Mouse (Mus musculus): ENCODE measurements around the gene Nebl. TPM values are rescaled to one million over a fixed set of nuclear protein-coding genes. Genes with fewer than 3 reads are reported as not detected.

Nebl gene
- polyA plus RNA-seq (2015; fragmentation: Nextera tagmentation; extraction: Ambion mirVana) = 0.22 and 0.33 TPM in 2 replicates

GRCm38 (mm10) chr2:17730957-17731830, at the start of gene Nebl:
TSS of gene Nebl (minus strand) at chr2:17731464.
- Histone ChIP-seq H3K27ac (ENCODE audit: low read depth, low read length) (no peak within 1 kb of the TSS), H3K27me3 (replicated peaks; ENCODE audit: control insufficient read depth, insufficient read depth, low read length) (peaks cover 24% of the 10 kb centered on the region), H3K4me3 (ENCODE audit: low read depth, low read length) (peak within 1 kb of the TSS; percentile 51), H3K36me3 (ENCODE audit: control insufficient read depth, insufficient read depth) (no peaks in the 10 kb centered on the region), H3K9me3 (ENCODE audit: control insufficient read depth) (no peaks in the 10 kb centered on the region), H3K9ac (ENCODE audit: low read depth, low read length) (peak within 1 kb of the TSS; percentile 31; the same call in 1 of the 2 replicates), H3K4me1 (replicated peaks; ENCODE audit: control insufficient read depth, insufficient read depth, low read length) (no peaks in the 10 kb centered on the region), H3K4me2 (replicated peaks; ENCODE audit: low read depth) (peak within 1 kb of the TSS; percentile 97)
- ATAC-seq = peak; percentile 80
- no peak for TF ChIP-seq CTCF (IDR thresholded peaks at IDR 0.05; ENCODE audit: low read depth)
- 2% methylated on average over 58 of the region's 59 CpGs for WGBS

GRCm38 (mm10) chr2:17770246-17770825, 39.1 kb upstream of the Nebl start:
- WGBS = 69% methylated on average over 4 of the region's 4 CpGs
- Histone ChIP-seq H3K27me3 (replicated peaks; ENCODE audit: control insufficient read depth, insufficient read depth, low read length) (no peaks in the 10 kb centered on the region), H3K4me1 (replicated peaks; ENCODE audit: control insufficient read depth, insufficient read depth, low read length) (no peaks in the 10 kb centered on the region), H3K4me3 (ENCODE audit: low read depth, low read length) (no peak overlapping the region), H3K27ac (ENCODE audit: low read depth, low read length) (no peak overlapping the region), H3K9ac (ENCODE audit: low read depth, low read length) (no peak overlapping the region), H3K9me3 (ENCODE audit: control insufficient read depth) (no peaks in the 10 kb centered on the region), H3K4me2 (replicated peaks; ENCODE audit: low read depth) (no peak overlapping the region), H3K36me3 (ENCODE audit: control insufficient read depth, insufficient read depth) (no peaks in the 10 kb centered on the region)
- ATAC-seq = no peak
- TF ChIP-seq CTCF (IDR thresholded peaks at IDR 0.05; ENCODE audit: low read depth) = no peak

DNA sequence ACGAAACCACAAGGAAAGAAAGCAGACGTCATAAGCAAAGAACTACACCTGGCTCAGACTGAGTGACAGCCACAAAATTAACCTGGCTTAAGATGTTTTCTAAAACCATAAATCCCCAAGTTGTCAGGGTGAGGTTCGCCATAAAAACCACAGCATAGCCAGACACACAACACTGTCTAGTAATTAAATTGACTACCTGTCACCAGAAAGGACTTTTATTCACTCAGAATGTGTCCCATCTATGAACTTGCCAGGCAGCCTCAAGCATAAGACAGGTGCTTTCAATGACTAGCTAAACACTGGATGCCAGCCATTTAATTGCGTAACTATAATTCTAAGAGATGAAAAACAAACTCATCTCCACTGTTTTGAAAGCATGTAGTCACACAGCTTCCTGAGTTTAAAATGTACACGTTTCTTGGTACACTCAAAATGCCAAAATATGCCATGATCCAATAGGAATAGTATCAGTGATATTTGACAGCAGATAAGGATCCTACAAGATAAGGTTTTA, 38.0 kb upstream of the Nebl start:
- ATAC-seq = no peak
- no peak overlapping the region for H3K4me2 ChIP-seq (replicated peaks; ENCODE audit: low read depth)
- no peak for TF ChIP-seq CTCF (IDR thresholded peaks at IDR 0.05; ENCODE audit: low read depth)

DNA sequence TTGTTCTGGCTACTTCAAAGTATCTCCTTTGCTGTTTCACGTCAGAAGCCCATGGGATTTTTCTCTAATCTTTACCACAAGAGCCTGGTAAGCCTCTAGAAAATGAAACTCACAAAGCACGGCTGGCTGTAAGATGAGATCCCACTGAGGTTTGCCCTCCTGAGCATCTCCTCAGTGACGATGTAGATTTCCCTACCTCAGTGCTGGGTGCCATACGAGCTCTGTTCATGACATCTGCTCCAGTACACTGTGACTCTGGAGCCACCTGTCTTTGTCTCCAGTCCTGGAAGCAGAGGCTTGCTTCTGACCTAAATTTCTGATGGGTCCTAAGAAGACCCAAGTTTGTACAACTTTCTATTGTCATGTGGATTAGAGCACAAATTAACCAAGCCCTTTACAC, 25.0 kb upstream of the Nebl start:
- no peak for TF ChIP-seq CTCF (IDR thresholded peaks at IDR 0.05; ENCODE audit: low read depth)
- no peak overlapping the region for H3K9ac ChIP-seq (ENCODE audit: low read depth, low read length)
- H3K36me3 ChIP-seq (ENCODE audit: control insufficient read depth, insufficient read depth) = no peaks in the 10 kb centered on the region
- 72% methylated on average over 4 of the region's 4 CpGs for WGBS
- no peak for ATAC-seq
- no peak overlapping the region for H3K4me3 ChIP-seq (ENCODE audit: low read depth, low read length)
- no peak overlapping the region for H3K27ac ChIP-seq (ENCODE audit: low read depth, low read length)
- no peaks in the 10 kb centered on the region for H3K4me1 ChIP-seq (replicated peaks; ENCODE audit: control insufficient read depth, insufficient read depth, low read length)
- no peaks in the 10 kb centered on the region for H3K9me3 ChIP-seq (ENCODE audit: control insufficient read depth)
- H3K4me2 ChIP-seq (replicated peaks; ENCODE audit: low read depth) = no peak overlapping the region
- no peaks in the 10 kb centered on the region for H3K27me3 ChIP-seq (replicated peaks; ENCODE audit: control insufficient read depth, insufficient read depth, low read length)

More for the DNA sequence above, 38.0 kb upstream of the Nebl start:
- H3K9me3 ChIP-seq (ENCODE audit: control insufficient read depth) = no peaks in the 10 kb centered on the region
- no peak overlapping the region for H3K9ac ChIP-seq (ENCODE audit: low read depth, low read length)
- WGBS = 41% methylated on average over 5 of the region's 5 CpGs
- H3K4me1 ChIP-seq (replicated peaks; ENCODE audit: control insufficient read depth, insufficient read depth, low read length) = no peaks in the 10 kb centered on the region
- H3K4me3 ChIP-seq (ENCODE audit: low read depth, low read length) = no peak overlapping the region
- H3K36me3 ChIP-seq (ENCODE audit: control insufficient read depth, insufficient read depth) = no peaks in the 10 kb centered on the region
- no peaks in the 10 kb centered on the region for H3K27me3 ChIP-seq (replicated peaks; ENCODE audit: control insufficient read depth, insufficient read depth, low read length)
- no peak overlapping the region for H3K27ac ChIP-seq (ENCODE audit: low read depth, low read length)

GRCm38 (mm10) chr2:17742051-17742763, 10.9 kb upstream of the Nebl start:
- peak overlapping the region; percentile 27 for H3K4me3 ChIP-seq (ENCODE audit: low read depth, low read length)
- no peak for ATAC-seq

GRCm38 (mm10) chr2:17741555-17741954, 10.3 kb upstream of the Nebl start:
- WGBS = 7% methylated on average over 16 of the region's 16 CpGs
- Histone ChIP-seq H3K4me2 (replicated peaks; ENCODE audit: low read depth) (peak overlapping the region; percentile 58), H3K9ac (ENCODE audit: low read depth, low read length) (no peak overlapping the region), H3K4me3 (ENCODE audit: low read depth, low read length) (peak overlapping the region; percentile 27), H3K27ac (ENCODE audit: low read depth, low read length) (no peak overlapping the region), H3K9me3 (ENCODE audit: control insufficient read depth) (no peaks in the 10 kb centered on the region), H3K36me3 (ENCODE audit: control insufficient read depth, insufficient read depth) (no peaks in the 10 kb centered on the region), H3K27me3 (replicated peaks; ENCODE audit: control insufficient read depth, insufficient read depth, low read length) (no peaks in the 10 kb centered on the region), H3K4me1 (replicated peaks; ENCODE audit: control insufficient read depth, insufficient read depth, low read length) (0 out of 2 replicates have a peak, but pooled peaks cover 3% of the 10 kb centered on the region)
- ATAC-seq = no peak
- no peak for TF ChIP-seq CTCF (IDR thresholded peaks at IDR 0.05; ENCODE audit: low read depth)

More at GRCm38 (mm10) chr2:17742051-17742763, 10.9 kb upstream of the Nebl start:
- no peak for TF ChIP-seq CTCF (IDR thresholded peaks at IDR 0.05; ENCODE audit: low read depth)
- Histone ChIP-seq H3K9me3 (ENCODE audit: control insufficient read depth) (no peaks in the 10 kb centered on the region), H3K36me3 (ENCODE audit: control insufficient read depth, insufficient read depth) (no peaks in the 10 kb centered on the region), H3K27ac (ENCODE audit: low read depth, low read length) (no peak overlapping the region), H3K27me3 (replicated peaks; ENCODE audit: control insufficient read depth, insufficient read depth, low read length) (no peaks in the 10 kb centered on the region), H3K9ac (ENCODE audit: low read depth, low read length) (no peak overlapping the region), H3K4me2 (replicated peaks; ENCODE audit: low read depth) (peak overlapping the region; percentile 58), H3K4me1 (replicated peaks; ENCODE audit: control insufficient read depth, insufficient read depth, low read length) (0 out of 2 replicates have a peak, but pooled peaks cover 3% of the 10 kb centered on the region)
- WGBS = 14% methylated on average over 11 of the region's 11 CpGs
